Mouse (Mus musculus) left cerebral cortex, postnatal 14 days (tissue): ENCODE results near the gene Crybg3. TPM values are rescaled to one million over a fixed set of nuclear protein-coding genes. Genes with fewer than 3 reads are reported as not detected.

Source experiments
- DNase-seq, 2 experiments: peaks; one replicate each; pipeline ENCODE4 v3.0.0; 2021 to 2022; ENCODE audit warnings: low spot score in 2 of 2, mixed read lengths in 1 of 2
- intact Hi-C: fragments of 180-260 bp; cut with DNase I; formaldehyde crosslinking; loops from one replicate; pipeline ENCODE4 v1.15.1; 2025
- total RNA-seq, 2 experiments: library from RNA; stranded (reverse); gene quantifications; 2 replicates each; pipeline ENCODE4 v1.2.3; 2021

Gene Crybg3
- total RNA-seq, 2 experiments from 2014 or later: 4.0 to 5.6 TPM

GRCm38 (mm10) chr16:59586911-59587310 is 13.9 kb downstream of the Crybg3 start:
- DNase-seq: no peak
- intact Hi-C loops: no loop called here

- intact Hi-C loops: no loop called here
- no peak for DNase-seq
Observed at GRCm38 (mm10) chr16:59586276-59586675, 14.5 kb downstream of the Crybg3 start.

GRCm38 (mm10) chr16:59585706-59586244 is 15.0 kb downstream of the Crybg3 start:
- intact Hi-C loops: no loop called here
- DNase-seq: no peak

- intact Hi-C loops: no loop called here
- no peak for DNase-seq
Observed at GRCm38 (mm10) chr16:59583515-59583914, 17.3 kb downstream of the Crybg3 start.

- no peak for DNase-seq
- intact Hi-C loops: no loop called here
Observed at GRCm38 (mm10) chr16:59579237-59579636, 21.5 kb downstream of the Crybg3 start.

- DNase-seq: no peak
- intact Hi-C loops: no loop called here
Observed at GRCm38 (mm10) chr16:59573961-59574360, 26.8 kb downstream of the Crybg3 start.

- no peak for DNase-seq
- intact Hi-C loops: no loop called here
Observed at GRCm38 (mm10) chr16:59572685-59573084, 28.1 kb downstream of the Crybg3 start.

- intact Hi-C loops: no loop called here
Observed at GRCm38 (mm10) chr16:59570807-59571206, 30.0 kb downstream of the Crybg3 start.

GRCm38 (mm10) chr16:59569837-59570236 is 30.9 kb downstream of the Crybg3 start:
- intact Hi-C loops: no loop called here
- no peak for DNase-seq

More at GRCm38 (mm10) chr16:59570807-59571206, 30.0 kb downstream of the Crybg3 start:
- no peak for DNase-seq

GRCm38 (mm10) chr16:59567721-59568381 is 32.9 kb downstream of the Crybg3 start:
- intact Hi-C loops: no loop called here
- DNase-seq: no peak

- no peak for DNase-seq
- intact Hi-C loops: no loop called here
Observed at GRCm38 (mm10) chr16:59566437-59566836, 34.3 kb downstream of the Crybg3 start.

- no peak for DNase-seq
- intact Hi-C loops: no loop called here
Observed at GRCm38 (mm10) chr16:59565631-59566030, 35.1 kb downstream of the Crybg3 start.

GRCm38 (mm10) chr16:59564025-59564424 is 36.8 kb downstream of the Crybg3 start:
- intact Hi-C loops: no loop called here
- DNase-seq: no peak

GRCm38 (mm10) chr16:59559300-59560200 is 41.2 kb downstream of the Crybg3 start:
- intact Hi-C loops: no loop called here
- DNase-seq: no peak

- intact Hi-C loops: no loop called here
- no peak for DNase-seq
Observed at GRCm38 (mm10) chr16:59558916-59559299, 41.9 kb downstream of the Crybg3 start.

GRCm38 (mm10) chr16:59553490-59554161 is 47.2 kb downstream of the Crybg3 start:
- no peak for DNase-seq
- intact Hi-C loops: no loop called here

GRCm38 (mm10) chr16:59551507-59551906 is 49.3 kb downstream of the Crybg3 start:
- DNase-seq: no peak
- intact Hi-C loops: no loop called here

GRCm38 (mm10) chr16:59549631-59550030 is 51.1 kb downstream of the Crybg3 start:
- intact Hi-C loops: no loop called here
- no peak for DNase-seq

GRCm38 (mm10) chr16:59548582-59548947 is 52.2 kb downstream of the Crybg3 start:
- intact Hi-C loops: no loop called here
- no peak for DNase-seq
